Mouse (Mus musculus): ENCODE measurements at regions not wholly inside any gene's neighbourhood (a gene's known extent, or its start where the extent isn't known, plus 50 kb on each side); places are given as distances from the start of the nearest gene placed in this dataset.
A peak's percentile ranks its signal among the peaks of the same experiment; 100 is the strongest.

GRCm38 (mm10) chr19:49115484-49115883 is 909.7 kb downstream of the Sorcs3 start:
- Histone ChIP-seq H3K36me3 (replicated peaks) (no peaks in the 10 kb centered on the region), H3K9me3 (no peaks in the 10 kb centered on the region), H3K27ac (no peak overlapping the region), H3K4me3 (no peak overlapping the region), H3K4me2 (no peak overlapping the region), H3K4me1 (no peaks in the 10 kb centered on the region), H3K9ac (no peak overlapping the region), H3K27me3 (replicated peaks) (no peaks in the 10 kb centered on the region)
- ATAC-seq (replicated peaks): no peak
- 29% methylated on average over 1 of the region's 1 CpGs for WGBS

DNA sequence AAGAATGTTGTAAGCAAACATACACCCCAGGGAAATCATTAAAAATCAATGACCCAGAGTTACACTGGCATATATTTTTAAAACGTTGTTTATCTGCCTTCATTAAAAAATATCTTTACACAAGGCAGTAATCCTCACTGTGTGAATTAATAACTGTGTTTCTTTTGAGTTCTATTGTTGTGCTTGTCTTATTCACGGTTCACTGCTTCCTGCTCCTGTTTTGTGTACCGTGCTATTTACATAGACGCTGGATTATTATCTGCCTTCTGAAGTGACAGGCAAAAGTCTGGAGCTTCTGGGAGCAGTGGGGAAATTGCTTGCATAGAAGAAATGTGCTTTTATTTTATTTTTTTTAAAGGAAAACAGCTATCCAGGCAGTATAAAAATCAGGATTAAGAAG is 925.8 kb downstream of the Sorcs3 start:
- Histone ChIP-seq H3K4me2 (no peak overlapping the region), H3K27me3 (replicated peaks) (no peaks in the 10 kb centered on the region), H3K4me3 (no peak overlapping the region), H3K4me1 (0 out of 2 replicates have a peak, but pooled peaks cover 7% of the 10 kb centered on the region), H3K9ac (no peak overlapping the region), H3K9me3 (no peaks in the 10 kb centered on the region), H3K27ac (no peak overlapping the region), H3K36me3 (replicated peaks) (no peaks in the 10 kb centered on the region)
- 7% methylated on average over 4 of the region's 4 CpGs for WGBS
- no peak for ATAC-seq (replicated peaks)

DNA sequence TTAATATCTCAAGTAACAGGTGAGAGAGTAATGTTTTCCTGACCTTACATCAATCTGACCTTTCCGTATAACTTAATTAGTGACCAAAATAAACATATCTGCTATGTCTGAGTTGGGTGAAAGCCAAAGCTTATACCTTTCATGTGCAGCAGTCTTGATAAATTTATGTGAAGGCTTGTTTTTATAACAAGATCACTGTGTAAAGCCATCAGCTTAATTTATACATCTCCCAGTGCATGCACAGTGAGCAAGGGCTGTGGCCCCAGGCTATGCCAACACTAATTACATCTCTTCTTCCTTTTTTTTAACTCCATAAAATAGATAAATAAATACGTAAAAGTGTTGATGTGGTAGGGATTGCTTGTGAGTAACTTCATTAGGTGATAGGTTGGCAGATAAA is 966.3 kb downstream of the Sorcs3 start:
- no peak overlapping the region for H3K4me3 ChIP-seq
- H3K9ac ChIP-seq: no peak overlapping the region
- 79% methylated on average over 2 of the region's 2 CpGs for WGBS
- H3K27me3 ChIP-seq (replicated peaks): no peaks in the 10 kb centered on the region
- ATAC-seq (replicated peaks): no peak
- no peaks in the 10 kb centered on the region for H3K9me3 ChIP-seq
- H3K27ac ChIP-seq: no peak overlapping the region
- no peaks in the 10 kb centered on the region for H3K4me1 ChIP-seq
- no peak overlapping the region for H3K4me2 ChIP-seq
- H3K36me3 ChIP-seq (replicated peaks): no peaks in the 10 kb centered on the region

- no peak overlapping the region for H3K9ac ChIP-seq
- no peaks in the 10 kb centered on the region for H3K36me3 ChIP-seq (replicated peaks)
- H3K4me3 ChIP-seq: no peak overlapping the region
- H3K27me3 ChIP-seq (replicated peaks): no peaks in the 10 kb centered on the region
- no peak overlapping the region for H3K27ac ChIP-seq
- H3K9me3 ChIP-seq: no peaks in the 10 kb centered on the region
- H3K4me2 ChIP-seq: no peak overlapping the region
- no peak for ATAC-seq (replicated peaks)
- no peaks in the 10 kb centered on the region for H3K4me1 ChIP-seq
- 63% methylated on average over 3 of the region's 3 CpGs for WGBS
Observed at GRCm38 (mm10) chr19:49207971-49208370, 1002.1 kb downstream of the Sorcs3 start.

GRCm38 (mm10) chr19:49242601-49243000 is 1036.8 kb downstream of the Sorcs3 start:
- Histone ChIP-seq H3K9me3 (no peaks in the 10 kb centered on the region), H3K4me1 (peaks cover 5% of the 10 kb centered on the region), H3K36me3 (replicated peaks) (no peaks in the 10 kb centered on the region), H3K27me3 (replicated peaks) (no peaks in the 10 kb centered on the region), H3K4me3 (no peak overlapping the region), H3K4me2 (no peak overlapping the region), H3K9ac (no peak overlapping the region), H3K27ac (no peak overlapping the region)
- ATAC-seq (replicated peaks): no peak
- 67% methylated on average over 2 of the region's 2 CpGs for WGBS

GRCm38 (mm10) chr19:49245114-49245714 is 1039.4 kb downstream of the Sorcs3 start:
- no peak for ATAC-seq (replicated peaks)
- H3K9me3 ChIP-seq: no peaks in the 10 kb centered on the region

DNA sequence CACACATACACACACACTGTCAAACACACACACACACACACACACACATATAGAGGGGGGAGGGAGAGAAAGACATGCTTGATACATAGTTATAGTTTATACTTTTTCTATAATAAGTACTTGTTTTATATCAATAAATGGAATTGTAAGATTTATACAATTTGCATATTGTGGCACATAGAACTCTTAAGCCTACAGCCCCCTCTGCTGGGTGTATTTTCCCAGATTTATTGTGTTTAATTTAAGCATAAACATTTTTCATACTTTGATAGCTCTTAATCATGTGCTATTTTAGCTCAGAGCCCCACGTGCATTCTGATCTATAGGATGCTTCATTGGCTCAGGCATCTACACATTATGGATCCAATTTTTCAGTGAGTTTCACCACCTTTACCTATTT is 1058.8 kb downstream of the Sorcs3 start:
- no peaks in the 10 kb centered on the region for H3K36me3 ChIP-seq (replicated peaks)
- no peak overlapping the region for H3K4me3 ChIP-seq
- no peak overlapping the region for H3K9ac ChIP-seq
- no peaks in the 10 kb centered on the region for H3K4me1 ChIP-seq
- no peaks in the 10 kb centered on the region for H3K9me3 ChIP-seq
- H3K27me3 ChIP-seq (replicated peaks): no peaks in the 10 kb centered on the region
- ATAC-seq (replicated peaks): no peak
- 63% methylated on average over 1 of the region's 1 CpGs for WGBS
- H3K4me2 ChIP-seq: no peak overlapping the region
- H3K27ac ChIP-seq: no peak overlapping the region

More at GRCm38 (mm10) chr19:49245114-49245714, 1039.4 kb downstream of the Sorcs3 start:
- WGBS: 28% methylated on average over 3 of the region's 3 CpGs
- Histone ChIP-seq H3K27ac (no peak overlapping the region), H3K27me3 (replicated peaks) (no peaks in the 10 kb centered on the region), H3K4me3 (no peak overlapping the region), H3K36me3 (replicated peaks) (no peaks in the 10 kb centered on the region), H3K4me2 (no peak overlapping the region), H3K4me1 (peaks cover 5% of the 10 kb centered on the region), H3K9ac (no peak overlapping the region)

DNA sequence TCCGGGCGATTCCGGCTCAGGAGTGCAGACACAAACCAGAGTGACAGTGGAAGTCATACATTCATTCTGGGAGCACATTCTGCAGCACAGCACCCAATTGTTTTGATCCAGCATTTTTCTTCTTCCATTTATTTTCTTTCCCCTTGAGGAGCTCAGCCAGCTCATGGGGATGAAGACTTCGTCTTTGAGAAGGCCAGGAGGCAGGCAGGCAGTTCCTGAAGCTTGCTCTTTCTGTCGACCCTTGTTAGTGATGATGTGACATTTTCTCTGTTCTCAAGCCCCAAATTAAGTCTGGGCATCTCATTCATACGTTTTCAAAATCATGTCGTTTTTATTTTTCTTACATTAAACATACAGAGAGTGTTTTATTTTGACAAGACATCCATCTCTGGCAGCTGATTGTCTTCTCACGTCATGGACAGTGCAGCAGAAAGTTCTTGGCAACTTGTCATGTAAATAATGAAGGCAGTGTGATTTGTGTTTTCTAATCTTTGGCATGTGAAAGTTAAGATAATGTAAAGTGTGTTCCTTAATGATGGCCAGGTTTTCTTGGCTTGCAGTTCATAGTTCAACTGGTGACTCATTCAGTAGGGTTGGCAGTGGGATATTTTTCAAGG is 1062.1 kb downstream of the Sorcs3 start:
- 70% methylated on average over 8 of the region's 8 CpGs for WGBS

GRCm38 (mm10) chr19:49282626-49283261 is 1076.9 kb downstream of the Sorcs3 start:
- ATAC-seq (replicated peaks): no peak
- Histone ChIP-seq H3K36me3 (replicated peaks) (no peaks in the 10 kb centered on the region), H3K4me3 (no peak overlapping the region), H3K4me2 (no peak overlapping the region), H3K27me3 (replicated peaks) (no peaks in the 10 kb centered on the region), H3K9ac (no peak overlapping the region), H3K9me3 (no peaks in the 10 kb centered on the region), H3K27ac (no peak overlapping the region), H3K4me1 (no peaks in the 10 kb centered on the region)
- WGBS: 54% methylated on average over 8 of the region's 8 CpGs

More for the DNA sequence above, 1062.1 kb downstream of the Sorcs3 start:
- Histone ChIP-seq H3K4me2 (no peak overlapping the region), H3K27me3 (replicated peaks) (no peaks in the 10 kb centered on the region), H3K9me3 (no peaks in the 10 kb centered on the region), H3K4me3 (no peak overlapping the region), H3K27ac (no peak overlapping the region), H3K4me1 (no peaks in the 10 kb centered on the region), H3K36me3 (replicated peaks) (no peaks in the 10 kb centered on the region), H3K9ac (no peak overlapping the region)
- no peak for ATAC-seq (replicated peaks)

GRCm38 (mm10) chr19:49294980-49295379 is 1089.2 kb downstream of the Sorcs3 start:
- Histone ChIP-seq H3K27ac (no peak overlapping the region), H3K4me2 (no peak overlapping the region), H3K9ac (no peak overlapping the region), H3K9me3 (no peaks in the 10 kb centered on the region), H3K4me1 (peaks cover 15% of the 10 kb centered on the region), H3K27me3 (replicated peaks) (no peaks in the 10 kb centered on the region), H3K4me3 (no peak overlapping the region), H3K36me3 (replicated peaks) (no peaks in the 10 kb centered on the region)
- no peak for ATAC-seq (replicated peaks)
- WGBS: 84% methylated on average over 2 of the region's 2 CpGs

- no peak overlapping the region for H3K9ac ChIP-seq
- H3K4me3 ChIP-seq: no peak overlapping the region
- peaks cover 18% of the 10 kb centered on the region for H3K4me1 ChIP-seq
- H3K9me3 ChIP-seq: no peaks in the 10 kb centered on the region
- 11% methylated on average over 10 of the region's 10 CpGs for WGBS
- H3K4me2 ChIP-seq: peak overlapping the region; percentile 23
- no peaks in the 10 kb centered on the region for H3K36me3 ChIP-seq (replicated peaks)
- H3K27me3 ChIP-seq (replicated peaks): no peaks in the 10 kb centered on the region
- peak overlapping the region; percentile 5; the same call in 1 of the 2 replicates for H3K27ac ChIP-seq
- ATAC-seq (replicated peaks): peak; percentile 80
Observed at GRCm38 (mm10) chr19:49299351-49300271, 1093.8 kb downstream of the Sorcs3 start.
